Mouse (Mus musculus) right cerebral cortex, adult 2 months (tissue): ENCODE data around the gene Etl4.
"Not testable (repeated sequence)": the region's sequence is repeated elsewhere in the genome, so short reads cannot be mapped to it uniquely, and the experiment has no call there.

Experiments used
- DNase-seq, 2 experiments: peaks; one replicate each; pipeline ENCODE4 v3.0.0; 2021 to 2022; ENCODE audit warnings: low spot score in 2 of 2

Gene Etl4

GRCm38 (mm10) chr2:20294596-20294995 is 385.0 kb downstream of the Etl4 start:
- no peak for DNase-seq

DNA sequence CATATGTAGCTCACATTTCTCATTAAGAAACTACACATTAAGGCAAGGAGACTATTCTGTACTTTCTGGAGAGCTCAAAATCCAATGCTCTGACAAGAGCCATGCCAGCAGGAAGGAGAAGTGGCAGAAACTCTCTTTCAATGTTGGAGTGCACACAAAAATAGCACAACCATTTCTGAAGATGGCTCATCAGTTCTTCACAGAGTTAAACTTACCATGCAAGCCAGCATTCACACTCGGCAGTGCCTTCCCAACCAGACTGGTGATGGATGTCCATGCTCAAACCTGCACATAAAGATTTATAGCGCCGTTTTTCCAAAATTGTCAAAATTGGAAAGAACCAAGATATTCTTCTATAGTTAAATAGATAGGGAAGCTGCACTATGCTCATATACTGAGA is 392.9 kb downstream of the Etl4 start:
- no peak for DNase-seq

GRCm38 (mm10) chr2:20324954-20325353 is 415.4 kb downstream of the Etl4 start:
- DNase-seq, result no peak

- no peak for DNase-seq
Observed at GRCm38 (mm10) chr2:20336176-20336575, 426.6 kb downstream of the Etl4 start.

DNA sequence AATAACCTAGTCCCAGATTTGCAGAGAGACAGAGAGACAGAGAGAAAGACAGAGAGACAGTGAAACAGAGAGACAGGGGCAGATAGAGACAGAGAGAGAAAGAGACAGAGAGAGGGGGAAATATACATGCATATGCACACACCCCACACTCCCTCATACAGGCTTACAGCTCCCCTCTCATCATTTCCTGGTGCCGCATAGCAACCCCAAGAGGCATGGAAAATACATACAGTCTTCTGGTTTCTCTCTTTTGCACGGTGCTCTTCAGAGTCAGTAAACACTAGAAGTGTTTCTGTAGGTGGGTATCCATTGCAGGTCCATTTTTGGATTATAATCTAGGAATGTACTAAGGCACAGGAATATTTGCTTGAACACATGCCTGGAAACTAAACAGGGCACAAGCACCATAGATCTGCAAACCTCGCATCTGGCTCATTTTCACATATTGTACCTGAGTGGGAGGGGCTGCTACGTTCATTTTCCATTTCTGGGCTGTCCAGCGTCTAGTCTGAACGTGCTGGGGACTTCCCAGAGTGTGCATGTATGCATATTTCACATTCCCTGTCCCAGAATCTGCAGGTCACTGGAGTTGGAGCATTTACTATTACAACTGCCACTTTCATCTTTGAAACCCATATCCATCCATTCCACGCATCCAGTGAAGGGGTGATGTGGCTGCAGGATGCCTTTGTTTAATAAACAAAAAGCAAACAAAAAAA is 429.6 kb downstream of the Etl4 start:
- peak in 1 of 2 experiments; percentile 10 for DNase-seq

DNA sequence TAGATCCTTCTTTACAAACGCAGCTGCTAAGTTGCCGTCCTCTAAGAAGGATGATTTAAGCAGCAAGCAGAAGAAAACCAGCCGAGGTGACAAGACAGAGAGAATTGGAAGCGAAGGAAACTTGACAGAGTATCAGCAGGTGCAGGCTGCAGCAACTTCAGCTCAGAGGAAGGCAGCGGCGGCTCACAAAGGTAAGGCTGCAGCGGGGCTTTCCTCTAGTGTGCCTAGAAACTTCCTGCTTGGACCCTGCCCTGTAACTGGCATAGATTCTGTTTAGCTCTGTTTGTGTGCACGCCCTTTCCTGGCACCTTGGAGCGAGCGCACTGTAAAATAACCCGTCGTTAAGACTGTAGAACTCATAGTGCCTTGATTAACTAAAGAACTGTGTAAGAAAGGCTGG is 430.3 kb downstream of the Etl4 start:
- peak in 1 of 2 experiments; percentile 11 for DNase-seq

- no peak for DNase-seq
Observed at GRCm38 (mm10) chr2:20346873-20347272, 437.3 kb downstream of the Etl4 start.

DNA sequence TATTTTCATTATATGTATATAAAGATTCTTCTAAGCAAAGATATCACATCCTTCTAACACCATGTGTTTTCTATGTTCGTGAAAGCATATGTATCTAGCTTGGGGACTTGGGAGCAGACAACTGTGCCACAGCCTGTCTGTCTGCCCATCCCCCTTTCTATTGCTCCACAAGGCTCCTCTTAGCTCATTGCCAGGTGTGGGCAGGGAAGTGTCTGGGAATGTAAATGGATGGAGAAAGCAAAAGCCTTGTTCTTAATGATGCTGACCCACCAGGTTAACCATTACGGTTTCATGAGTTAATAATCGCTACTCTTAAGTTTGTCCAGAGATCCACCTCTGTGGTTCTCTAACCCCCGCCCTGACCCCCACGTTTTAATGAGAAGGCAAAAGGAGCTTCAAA is 439.7 kb downstream of the Etl4 start:
- DNase-seq, result no peak

- DNase-seq, result no peak
Observed at GRCm38 (mm10) chr2:20352796-20353195, 443.2 kb downstream of the Etl4 start.

- DNase-seq, result no peak
Observed at GRCm38 (mm10) chr2:20377026-20377425, 467.4 kb downstream of the Etl4 start.

DNA sequence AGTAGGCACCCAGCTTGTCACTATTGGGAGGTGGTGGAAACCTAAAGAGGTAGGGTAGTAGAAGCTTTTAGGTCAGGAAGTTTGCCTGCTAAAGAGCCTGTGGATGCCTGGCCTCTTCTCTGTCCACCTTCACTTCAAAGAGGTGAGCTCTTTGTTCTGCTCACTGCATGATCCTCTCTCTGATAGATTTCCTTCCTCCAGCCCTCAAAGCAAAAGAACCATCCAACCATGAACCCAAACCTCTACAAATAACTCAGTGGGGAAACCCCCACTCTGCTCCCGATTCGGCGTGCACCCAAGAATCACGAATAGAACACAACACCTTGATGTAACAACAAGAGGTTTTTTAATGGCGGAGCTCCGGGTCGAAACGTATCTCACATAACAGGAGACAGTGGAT is 471.3 kb downstream of the Etl4 start:
- not testable (repeated sequence) for DNase-seq

GRCm38 (mm10) chr2:20394083-20394482 is 484.5 kb downstream of the Etl4 start:
- no peak for DNase-seq

GRCm38 (mm10) chr2:20396978-20397377 is 487.4 kb downstream of the Etl4 start:
- no peak for DNase-seq

- DNase-seq, result no peak
Observed at GRCm38 (mm10) chr2:20400556-20400955, 491.0 kb downstream of the Etl4 start.

DNA sequence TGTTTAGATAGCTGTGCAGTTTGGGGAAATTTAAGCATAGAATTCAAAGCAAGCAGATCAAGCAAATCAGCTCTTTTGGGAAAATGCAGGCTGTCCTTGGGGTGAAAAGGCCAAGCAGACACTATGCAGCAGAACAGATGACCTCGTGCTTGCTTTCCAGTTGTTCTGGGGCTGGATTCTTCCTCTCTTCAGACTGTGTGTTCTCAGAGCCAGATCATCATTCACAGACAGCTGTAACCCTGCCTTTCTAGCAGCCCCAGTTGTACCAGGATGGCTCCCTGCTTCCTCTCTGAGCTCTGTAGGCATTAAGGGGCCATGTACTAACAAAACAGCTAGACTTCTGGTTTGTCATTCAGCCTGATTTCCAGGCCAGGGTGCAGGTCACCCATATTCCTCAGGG is 494.8 kb downstream of the Etl4 start:
- DNase-seq, result no peak

DNA sequence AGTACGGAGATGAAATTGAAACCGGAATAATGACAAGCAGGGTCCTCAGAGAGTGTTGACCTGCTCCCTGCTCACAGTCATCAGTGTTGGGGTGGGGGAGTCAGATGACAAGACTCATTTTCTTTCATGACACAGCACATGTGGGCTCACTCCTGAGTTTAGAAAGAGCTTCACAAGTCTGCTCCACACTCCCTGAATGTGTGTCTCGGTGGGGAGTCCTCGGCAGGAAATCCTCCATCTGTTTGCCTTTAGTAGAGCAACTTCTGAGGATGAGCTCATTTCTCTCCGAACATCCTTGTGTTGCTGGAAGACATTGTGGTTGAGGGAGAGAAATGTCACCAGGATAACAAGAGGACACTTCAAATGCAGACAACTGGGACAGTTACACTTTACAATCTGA is 497.5 kb downstream of the Etl4 start:
- DNase-seq, result peak; percentile 44 to 61

GRCm38 (mm10) chr2:20414856-20415255 is 505.3 kb downstream of the Etl4 start:
- no peak for DNase-seq

GRCm38 (mm10) chr2:20416934-20417614 is 507.5 kb downstream of the Etl4 start:
- DNase-seq, result no peak

DNA sequence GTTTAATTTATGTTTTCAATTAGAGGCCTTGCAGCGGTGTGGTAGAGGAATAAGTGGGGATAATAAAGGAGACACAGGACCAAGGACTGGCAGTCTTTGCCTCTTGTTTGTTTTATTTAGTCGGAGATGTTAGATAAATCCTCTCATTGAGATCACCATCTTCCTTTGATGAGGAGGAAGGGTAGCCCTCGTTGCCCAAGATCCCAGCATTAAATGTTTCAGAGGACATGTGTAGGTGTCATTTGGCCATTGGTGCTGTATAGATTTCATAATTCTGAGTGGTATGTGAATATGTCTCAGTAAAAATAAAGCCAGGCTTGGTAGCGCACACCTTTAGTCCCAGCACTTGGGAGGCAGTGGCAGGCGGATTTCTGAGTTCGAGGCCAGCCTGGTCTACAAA is 508.4 kb downstream of the Etl4 start:
- DNase-seq, result no peak

DNA sequence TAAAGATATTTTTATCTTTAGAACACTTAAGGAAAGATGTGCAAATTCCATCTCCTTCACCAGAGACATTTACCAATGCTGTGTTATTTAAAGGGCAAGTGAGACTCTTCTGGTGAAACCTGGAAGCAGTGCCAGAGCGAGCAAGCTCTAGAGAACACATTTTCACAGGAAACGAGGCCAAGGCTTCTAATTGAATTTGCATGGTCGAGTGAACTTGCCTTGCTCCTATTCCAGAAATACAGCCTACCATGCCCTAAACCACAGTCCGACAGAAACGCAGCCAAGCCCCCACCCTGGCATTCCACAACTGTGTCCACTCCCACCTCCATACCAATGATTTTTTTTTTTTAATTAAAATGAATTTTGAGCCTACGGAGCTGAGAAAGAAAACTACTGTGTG is 510.4 kb downstream of the Etl4 start:
- peak in 1 of 2 experiments; percentile 34 for DNase-seq

- no peak for DNase-seq
Observed at GRCm38 (mm10) chr2:20422275-20422674, 512.7 kb downstream of the Etl4 start.

DNA sequence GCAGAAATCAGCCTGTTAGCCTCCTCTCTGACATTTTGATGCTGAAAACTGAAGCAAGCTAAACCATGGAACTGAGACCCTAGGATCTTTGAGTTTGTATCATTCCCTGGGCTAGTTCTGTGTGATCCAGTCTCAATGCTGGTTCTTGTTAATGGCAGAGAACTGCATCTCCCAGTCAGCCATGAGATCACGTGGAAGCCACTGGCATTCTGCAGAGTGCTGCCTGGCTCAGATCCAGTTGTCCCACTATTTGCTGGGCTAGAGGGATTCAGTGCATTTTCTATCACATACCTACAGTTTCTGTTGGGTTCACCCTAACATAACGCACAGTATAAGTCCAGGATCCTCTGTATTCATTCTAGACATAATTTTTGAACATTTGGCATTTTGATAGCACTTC is 524.1 kb downstream of the Etl4 start:
- no peak for DNase-seq

- DNase-seq, result no peak
Observed at GRCm38 (mm10) chr2:20435530-20435929, 526.0 kb downstream of the Etl4 start.
